Mouse (Mus musculus) urinary bladder, postnatal 4 days (tissue): ENCODE measurements around the gene Slc9a8.

Source experiments
- DNase-seq, 2 experiments: peaks; one replicate each; pipeline ENCODE4 v3.0.0; 2021 to 2022; ENCODE audit warnings: low spot score in 2 of 2

Slc9a8 gene

GRCm38 (mm10) chr2:167510485-167510884, 89.0 kb downstream of the Slc9a8 start:
- no peak for DNase-seq

- DNase-seq, result no peak
Observed at GRCm38 (mm10) chr2:167512365-167512764, 90.9 kb downstream of the Slc9a8 start.

- DNase-seq, result no peak
Observed at GRCm38 (mm10) chr2:167512970-167513369, 91.5 kb downstream of the Slc9a8 start.

- no peak for DNase-seq
Observed at GRCm38 (mm10) chr2:167514641-167515040, 93.1 kb downstream of the Slc9a8 start.

- no peak for DNase-seq
Observed at GRCm38 (mm10) chr2:167515688-167516087, 94.2 kb downstream of the Slc9a8 start.

GRCm38 (mm10) chr2:167519606-167520252, 98.2 kb downstream of the Slc9a8 start:
- no peak for DNase-seq
